Mouse (Mus musculus): ENCODE measurements at regions not wholly inside any gene's neighbourhood (a gene's known extent, or its start where the extent isn't known, plus 50 kb on each side); places are given as distances from the start of the nearest gene placed in this dataset.
"Not testable (repeated sequence)": the region's sequence is repeated elsewhere in the genome, so short reads cannot be mapped to it uniquely, and the experiment has no call there.

DNA sequence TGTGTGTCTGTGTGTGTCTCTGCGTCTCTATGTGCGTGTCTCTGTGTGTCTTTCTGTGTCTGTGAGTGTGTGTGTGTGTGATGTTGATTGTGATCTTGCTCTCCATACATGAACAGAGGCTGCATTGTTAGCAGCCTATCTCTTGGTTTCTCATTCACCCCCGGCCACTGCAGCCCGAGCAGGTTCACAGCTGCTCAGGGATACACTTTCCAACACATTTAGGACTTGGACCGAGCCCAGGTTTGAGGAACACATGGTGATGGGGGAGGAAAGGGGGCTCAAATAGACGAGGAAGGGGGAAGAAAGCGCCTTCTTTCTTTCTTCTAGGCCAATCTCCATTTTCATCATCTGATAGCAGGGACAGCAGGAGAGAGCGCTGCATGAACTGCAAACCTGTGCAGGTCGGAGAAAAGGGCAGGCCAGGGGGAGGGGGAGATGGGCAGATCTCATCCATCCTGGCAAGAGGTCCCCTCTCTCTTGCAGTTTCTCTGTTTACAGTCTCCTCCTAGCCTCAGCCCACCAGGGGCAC is 123.2 kb downstream of the Zfp36l1 start:
- DNase-seq: peak; percentile 76 to 82

DNA sequence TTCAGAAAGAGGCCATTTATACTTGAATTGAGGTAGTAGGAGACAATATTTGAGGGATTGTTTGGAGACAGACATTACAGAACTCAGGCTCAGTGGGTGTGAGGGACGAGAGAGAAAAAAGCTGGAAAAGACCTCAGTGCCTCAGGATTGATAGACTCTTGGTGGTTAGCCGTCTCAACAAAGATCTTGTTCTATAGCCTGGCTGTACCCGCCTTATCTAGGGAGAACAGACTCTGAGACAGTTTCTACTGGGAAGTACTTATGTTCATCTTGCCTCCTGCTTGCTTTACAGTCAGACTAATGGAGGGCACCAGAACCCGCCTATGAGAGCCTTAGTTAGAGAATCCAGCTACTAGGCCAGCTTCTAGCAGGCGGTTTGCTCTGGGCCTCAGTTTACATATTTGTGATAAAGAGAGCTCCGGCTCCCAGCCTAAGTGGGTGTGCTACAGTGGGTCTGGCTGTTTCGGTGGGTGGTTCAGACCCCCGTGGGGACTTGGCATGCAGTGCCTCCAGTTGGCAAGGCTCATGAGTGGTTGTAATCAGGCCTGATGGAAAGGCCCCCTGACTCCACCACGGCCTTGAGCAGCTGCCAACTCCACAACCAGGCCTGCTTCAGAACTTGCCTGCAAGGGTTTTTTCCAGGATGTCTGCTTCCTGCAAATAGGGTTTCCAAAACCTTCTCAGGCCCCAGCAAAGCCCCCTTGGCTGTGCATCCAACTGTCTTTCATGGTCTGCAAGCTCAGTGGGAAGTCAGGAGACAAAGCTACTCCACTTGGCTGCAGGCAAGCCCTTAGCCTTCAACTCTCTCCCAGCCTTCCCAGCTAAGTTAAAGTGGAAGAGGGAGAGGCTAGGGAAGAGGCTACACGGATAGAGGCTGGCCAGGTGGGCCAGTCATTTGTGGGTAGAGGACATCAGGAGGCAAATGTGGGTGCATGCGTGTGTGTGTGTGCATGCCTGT is 124.1 kb downstream of the Zfp36l1 start:
- peak; percentile 83 to 93 for DNase-seq

DNA sequence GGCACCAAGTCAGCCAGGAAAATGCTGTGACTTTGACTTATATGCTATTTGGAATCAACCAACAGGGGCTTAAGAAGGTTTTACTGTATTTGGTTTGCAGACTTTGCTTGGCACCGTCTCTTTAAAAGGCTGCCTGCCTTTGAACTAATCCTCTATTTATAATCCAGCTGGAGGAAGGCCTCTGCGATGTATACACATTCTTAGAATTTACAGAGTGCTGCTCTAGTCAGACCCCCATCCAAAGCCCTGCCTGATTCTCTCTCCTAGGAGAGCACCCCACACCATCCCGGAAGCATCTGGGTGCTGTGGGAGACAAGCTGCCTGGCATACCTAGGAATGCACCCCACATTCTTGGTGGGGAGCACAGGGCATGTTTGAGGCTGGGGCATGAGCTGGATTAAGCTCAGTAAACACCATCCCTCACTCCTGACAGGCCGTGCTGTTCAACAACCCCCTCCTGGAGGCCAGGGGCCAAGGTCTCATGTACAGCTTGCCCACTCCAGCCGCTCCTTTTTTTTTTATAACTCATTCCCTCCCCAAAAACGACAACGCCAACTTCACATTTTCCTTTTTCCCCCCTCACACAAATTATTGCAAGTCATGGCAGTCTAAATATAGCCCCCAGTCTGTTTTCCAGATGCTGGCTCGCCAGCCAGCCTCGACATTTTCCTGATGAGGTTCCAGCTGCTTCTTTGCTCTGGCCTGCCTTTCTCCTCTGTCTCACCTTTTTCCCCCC is 126.4 kb downstream of the Zfp36l1 start:
- no peak for DNase-seq

DNA sequence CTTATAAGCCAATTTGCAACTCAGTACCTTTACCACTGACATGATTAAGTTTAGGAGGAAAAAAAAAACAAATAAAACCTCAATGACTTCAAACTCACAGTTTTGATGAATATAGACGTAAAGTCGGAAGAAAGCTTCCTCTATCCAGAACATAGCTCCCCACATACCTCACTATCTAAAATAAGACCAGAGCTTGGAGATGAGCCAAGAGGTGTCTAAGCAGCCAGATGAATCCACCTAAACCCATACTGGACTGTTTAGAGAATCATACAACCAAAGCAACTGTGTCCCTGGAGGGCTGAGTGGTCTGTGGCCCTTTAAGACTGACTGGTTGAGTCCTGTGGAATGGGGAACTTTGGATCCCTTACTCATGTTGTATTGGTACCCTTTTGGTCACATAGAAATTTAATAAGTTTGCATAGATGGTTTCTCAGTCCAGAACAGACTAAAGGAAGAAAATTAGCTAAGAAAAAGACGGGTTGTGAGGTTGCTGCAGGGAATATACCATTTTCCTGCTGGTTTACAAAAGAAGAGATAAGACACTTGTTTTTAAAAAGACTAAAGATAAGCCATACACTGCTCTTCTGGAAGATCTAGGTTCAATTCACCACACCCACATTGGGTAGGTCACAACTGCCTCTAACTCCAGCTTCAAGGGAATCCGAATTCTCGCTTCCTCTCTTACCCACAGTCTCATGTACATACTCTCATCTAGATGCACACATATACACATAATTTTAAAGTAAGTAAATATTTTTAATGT is 127.6 kb downstream of the Zfp36l1 start:
- DNase-seq: no peak

DNA sequence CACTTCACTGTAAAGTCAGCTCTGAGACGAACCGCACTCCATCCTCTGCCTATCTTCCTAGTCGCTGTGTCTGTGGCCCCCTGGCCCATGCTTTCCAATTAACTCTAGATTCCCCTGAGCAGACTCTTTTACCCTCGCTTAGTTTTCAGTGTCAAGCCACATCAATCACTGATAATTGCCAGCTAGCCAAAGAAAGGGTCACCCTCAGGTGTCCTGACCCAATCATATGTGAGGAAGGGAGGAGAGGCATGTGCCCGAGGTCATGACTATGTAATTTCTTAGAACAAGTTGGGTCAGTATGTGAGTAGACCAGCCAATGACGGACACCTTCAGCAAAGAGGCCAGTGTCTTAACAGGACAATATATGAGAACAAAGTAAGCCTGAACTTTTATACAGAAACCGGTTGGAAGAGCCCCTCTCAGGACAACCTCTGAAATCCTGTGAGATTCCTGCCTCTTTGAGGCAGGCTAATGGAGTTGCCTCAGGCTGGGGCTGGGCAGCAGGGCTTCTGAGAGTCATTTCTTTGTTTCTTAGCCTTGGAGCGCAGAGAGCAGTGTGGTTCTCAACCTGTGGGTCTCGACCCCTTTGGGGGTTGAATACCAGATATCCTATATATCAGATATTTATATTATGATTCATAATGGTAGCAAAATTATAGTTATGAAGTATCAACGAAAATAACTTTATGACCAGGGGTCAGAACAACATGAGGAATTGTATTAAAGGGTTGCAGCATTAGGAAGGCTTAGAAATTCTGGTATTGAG is 128.6 kb downstream of the Zfp36l1 start:
- no peak for DNase-seq

DNA sequence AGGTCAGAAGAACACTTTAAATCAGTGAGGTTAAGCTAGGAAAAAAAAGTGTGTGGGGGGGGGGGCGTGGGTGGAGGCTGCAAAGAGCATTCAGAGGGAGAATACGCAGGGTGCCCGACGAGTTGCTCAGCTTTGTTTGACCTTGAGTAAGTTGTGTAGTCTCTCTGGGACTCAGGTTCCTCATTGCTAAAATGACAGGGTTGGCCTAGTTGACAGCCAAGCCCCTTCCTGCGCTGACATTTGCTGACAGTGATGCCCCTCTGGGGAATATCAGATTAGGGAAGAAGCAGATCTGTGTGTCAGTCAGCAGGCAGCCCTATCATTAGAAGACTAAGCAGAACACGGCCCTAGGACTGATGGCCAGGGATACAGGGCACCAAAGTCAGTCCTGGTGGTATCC is 129.6 kb downstream of the Zfp36l1 start:
- no peak for DNase-seq

DNA sequence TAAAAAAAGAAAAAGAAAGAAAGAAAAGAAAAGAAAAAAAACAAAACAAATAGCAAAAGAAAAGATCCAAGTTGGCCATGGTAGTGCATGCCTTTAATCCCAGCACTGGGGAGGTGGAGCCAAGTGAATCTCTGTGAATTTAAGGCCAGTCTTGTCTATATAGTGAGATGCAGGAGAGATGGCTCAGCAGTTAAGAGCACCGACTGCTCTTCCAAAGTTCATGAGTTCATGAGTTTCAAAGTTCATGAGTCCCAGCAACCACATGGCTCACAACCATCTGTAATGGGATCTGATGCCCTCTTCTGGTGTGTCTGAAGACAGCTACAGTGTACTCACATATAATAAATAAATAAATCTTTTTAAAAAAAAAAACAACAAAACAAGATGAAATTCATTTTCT is 130.3 kb downstream of the Zfp36l1 start:
- DNase-seq: not testable (repeated sequence)

DNA sequence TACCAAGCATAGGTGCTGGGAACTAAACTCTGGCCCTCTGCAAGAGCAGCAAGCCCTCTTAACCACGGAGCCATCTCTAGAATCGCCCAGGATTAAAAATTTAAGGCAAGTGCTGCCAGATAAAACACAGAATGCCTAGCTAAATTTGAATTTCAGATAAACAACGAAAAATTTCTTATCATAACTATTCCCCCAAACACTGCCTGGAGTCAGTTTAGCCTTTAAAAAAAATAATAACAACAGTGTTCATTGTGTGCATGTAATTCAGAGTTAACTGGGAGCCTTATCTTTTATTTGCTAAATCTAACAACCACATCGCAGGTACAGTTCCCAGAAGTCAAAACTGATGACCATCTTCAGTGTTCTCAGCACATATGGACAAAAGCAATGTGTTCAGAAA is 132.1 kb downstream of the Zfp36l1 start:
- DNase-seq: no peak

DNA sequence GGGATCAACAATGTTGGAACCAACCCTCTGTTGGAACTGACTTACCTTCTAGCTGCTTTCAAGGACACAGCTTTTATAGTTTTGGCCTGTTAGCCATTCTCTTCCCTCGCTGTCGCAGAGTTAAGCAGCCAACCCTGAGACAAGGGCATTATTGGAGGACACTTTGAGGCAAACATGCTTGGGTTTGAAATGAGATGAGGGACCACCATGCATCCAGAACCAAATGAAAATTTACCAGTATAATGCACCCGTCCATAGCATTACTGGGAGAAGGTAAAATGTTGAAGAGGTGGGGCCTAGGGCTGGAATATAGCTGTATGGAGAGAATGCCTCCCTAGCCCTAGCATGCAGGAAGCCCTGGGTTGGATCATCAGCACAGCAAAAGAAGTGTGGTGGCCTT is 135.7 kb downstream of the Zfp36l1 start:
- DNase-seq: no peak

DNA sequence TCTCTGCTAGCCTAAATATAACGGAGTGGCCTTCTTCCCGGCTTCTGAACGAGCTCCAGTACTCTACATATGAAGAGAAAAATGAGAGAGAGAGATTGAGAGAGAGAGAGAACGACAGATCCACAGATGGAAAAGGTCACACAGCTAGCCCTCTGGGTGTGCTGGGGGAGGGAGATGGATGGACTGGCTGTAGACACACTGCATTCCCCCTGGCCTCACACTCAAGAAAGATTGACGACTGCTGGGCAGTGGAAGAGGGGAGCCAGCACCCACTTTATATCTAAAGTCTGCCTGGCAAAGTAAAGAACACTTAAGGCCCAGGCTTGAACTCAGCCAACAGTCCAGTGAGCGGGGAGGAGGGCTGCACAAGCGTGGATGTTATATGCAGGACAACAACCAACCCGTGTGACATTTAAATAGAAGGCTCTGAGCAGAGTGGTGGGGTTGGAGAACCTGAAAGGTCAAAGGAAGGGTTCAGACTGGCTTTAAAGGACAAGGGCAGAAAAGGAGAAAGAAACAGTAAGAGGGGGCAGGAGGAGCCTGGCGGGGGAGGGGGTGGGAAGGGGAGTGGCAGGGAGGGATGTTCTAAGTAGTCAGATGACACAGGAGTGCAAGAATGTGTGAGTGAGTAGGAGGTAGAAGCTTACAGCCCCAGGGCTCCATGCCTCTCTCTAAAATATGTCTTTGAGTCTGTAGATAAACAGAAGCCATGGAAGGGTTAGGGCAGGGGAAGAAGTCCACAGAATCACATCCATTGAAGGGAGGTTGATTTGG is 137.2 kb downstream of the Zfp36l1 start:
- no peak for DNase-seq

DNA sequence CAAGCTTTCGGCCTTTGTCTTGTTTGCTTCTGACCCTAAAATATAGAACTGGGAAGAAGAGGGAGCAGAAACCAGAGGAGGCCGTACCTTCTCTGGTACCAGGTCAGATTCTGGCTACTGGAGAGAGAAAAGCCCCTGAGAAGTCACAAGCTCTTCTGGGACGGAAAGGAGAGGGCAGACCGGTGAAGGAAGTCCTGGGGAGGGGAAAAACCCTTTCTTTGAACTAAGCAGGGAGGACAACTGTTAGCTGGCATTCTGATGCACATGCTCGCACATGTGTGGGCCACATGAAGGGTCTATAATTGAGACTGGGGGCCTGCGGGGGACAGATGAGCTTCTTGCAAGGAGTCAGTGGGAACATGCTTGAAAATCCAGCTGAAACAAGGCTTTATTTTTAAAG is 137.8 kb downstream of the Zfp36l1 start:
- no peak for DNase-seq

DNA sequence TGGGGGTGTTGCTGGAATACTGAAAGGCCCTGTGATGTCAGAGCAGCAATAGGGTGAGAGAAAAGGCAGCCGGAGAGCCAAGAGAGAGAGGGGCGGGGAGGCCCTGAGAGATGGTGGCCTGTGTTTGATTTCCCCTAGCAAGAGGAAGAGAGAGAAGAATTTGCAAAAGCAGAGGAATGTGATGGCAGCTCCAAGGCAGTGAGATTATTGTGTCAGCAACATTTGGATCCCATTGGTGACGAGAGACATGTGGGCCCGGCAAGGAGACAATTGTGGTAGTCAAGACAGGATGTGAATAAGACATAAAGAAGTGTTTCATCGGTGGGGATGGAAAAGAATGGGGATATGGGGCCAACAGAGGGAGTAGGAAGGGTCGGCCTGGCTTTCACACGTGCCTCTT is 138.3 kb downstream of the Zfp36l1 start:
- DNase-seq: no peak

DNA sequence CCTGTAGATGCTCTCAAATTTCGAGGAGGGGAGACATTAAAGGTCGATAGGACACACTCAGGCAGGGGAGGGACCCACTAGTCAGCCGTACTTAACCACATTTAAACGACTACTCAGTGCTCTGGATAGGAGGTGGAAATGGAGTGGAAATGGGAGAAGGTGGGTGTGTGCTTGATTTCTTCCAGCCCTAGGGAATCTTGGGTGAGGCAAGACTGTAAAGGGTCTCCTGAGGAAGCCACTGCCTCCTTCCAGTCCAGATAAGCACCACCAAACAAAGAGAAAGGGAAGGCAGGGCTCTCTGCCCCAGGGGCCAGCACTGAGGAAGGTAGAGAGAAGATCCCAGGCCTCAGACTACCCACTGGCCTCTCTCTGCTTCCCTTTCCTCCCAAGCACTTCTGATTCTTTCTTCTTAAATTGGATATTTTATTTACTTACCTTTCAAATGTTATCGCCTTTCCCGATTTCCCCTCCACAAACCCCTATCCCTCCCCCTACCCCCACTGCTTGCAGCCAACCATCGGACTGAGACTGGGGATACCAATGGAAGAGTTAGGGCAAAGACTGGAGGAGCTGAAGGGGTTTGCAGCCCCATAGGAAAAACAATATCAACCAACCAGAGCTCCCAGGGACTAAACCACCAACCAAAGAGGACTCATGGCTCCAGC is 139.1 kb downstream of the Zfp36l1 start:
- no peak for DNase-seq

DNA sequence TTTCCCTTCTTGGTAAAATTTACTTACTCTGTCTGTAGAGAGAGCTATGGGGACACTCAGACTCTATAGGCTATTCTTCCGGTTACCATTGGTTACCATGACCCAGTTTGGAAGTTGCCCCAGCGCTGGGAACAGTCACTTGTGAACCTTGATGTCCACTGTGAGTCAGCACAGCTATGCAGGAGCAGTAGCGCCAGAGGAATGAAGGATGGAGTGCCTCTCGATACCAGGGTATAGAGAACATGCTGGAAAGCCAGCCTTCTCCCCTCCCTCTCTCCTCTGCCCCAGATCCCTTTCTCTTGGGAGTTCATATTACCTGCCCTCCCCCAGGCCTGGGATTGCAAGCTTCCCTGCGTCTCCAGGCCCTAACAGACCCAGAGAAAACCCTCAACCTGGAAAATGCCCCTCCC is 141.8 kb downstream of the Zfp36l1 start:
- DNase-seq: no peak

DNA sequence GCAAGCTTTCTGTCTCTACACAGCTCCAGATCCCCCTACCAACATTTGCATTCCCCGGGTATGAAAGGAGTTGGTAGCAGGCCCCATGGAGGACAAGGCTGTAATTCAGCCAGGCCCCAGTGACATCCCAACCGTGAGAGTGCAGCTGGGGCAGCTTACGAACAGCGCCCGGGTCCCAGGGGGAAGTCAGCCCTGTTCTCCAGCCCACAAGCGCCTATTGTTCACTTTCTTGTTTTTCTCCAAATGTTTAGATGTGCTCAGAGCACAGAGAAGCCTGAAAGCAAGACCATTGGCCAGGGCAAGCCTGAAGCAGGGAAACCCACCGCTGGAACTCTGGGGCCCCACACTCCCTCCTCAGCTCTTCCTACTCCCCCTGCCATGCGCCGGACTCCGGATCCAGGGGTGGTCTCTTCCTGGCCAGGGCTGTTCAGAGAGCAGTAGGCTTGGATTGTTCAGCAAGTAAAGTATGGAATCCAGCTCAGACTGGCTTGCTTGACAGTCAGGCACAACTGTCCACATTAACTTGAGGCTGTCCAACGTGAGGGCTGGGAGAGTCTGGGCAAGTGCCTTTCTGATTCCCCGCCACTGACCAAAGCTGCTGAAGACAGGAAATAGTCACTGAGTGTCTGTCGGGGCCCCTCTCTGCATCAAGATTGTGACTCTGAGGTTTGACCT is 142.4 kb downstream of the Zfp36l1 start:
- peak; percentile 37 to 65 for DNase-seq

DNA sequence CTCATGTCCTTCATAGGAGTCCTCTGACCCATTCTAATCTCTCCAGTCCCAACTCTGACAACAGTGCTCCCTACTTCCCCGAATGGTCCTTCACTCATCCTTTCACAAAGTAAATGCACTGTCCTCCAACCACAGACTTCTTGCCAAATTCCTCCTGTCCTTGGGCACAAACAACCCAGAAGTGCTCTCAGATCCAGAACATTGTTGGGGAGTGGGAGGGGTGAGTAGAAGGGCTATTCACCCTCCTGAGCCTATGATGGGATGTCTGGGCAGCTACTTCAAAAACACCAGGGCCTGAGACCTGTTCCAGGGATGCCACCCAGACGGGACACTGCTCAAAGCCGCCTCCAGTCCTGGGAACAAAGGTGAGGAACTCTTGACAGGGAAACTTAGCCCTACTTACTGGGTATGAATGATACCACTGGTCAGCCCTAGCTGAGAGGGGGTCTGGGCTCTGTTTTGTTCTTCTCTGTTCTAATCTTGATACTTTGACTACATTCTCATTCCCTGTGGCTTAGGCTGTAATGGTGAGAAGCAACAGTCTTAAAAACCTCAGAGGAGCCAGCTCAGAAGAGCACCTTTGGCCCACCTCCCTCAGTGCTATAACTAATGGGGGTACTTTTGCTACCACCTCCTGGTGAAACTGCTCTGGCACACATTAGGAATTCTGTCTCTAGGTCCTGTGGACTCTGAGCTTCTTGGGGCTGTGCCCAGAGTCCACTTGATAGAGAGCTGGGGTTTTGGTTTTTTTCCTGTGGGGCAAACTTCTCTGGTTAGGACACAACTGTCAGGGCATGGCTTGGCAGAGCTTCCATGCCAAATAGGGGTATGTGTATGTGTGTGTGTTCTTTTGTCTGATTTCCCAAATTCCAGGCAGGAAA is 143.2 kb downstream of the Zfp36l1 start:
- peak; percentile 35 to 54 for DNase-seq

DNA sequence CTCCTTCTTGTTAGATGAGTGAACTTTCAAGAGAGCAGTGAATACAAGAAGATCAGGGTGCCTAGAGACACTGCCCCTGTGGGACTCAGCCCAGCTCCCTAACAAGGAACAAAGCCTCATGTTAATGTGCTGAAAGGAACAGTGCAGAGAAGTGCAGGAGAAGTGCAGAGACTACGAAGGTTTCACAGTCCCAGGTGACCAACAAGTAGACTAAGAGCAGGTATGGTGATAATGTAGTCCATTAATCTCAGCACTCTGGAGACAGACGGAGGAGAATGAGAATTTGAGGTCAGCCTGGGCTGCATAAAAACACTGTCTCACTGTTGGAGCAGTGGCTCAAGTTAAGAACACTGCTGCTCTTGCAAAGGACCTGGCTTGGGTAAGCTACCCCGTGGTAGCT is 144.1 kb downstream of the Zfp36l1 start:
- no peak for DNase-seq

DNA sequence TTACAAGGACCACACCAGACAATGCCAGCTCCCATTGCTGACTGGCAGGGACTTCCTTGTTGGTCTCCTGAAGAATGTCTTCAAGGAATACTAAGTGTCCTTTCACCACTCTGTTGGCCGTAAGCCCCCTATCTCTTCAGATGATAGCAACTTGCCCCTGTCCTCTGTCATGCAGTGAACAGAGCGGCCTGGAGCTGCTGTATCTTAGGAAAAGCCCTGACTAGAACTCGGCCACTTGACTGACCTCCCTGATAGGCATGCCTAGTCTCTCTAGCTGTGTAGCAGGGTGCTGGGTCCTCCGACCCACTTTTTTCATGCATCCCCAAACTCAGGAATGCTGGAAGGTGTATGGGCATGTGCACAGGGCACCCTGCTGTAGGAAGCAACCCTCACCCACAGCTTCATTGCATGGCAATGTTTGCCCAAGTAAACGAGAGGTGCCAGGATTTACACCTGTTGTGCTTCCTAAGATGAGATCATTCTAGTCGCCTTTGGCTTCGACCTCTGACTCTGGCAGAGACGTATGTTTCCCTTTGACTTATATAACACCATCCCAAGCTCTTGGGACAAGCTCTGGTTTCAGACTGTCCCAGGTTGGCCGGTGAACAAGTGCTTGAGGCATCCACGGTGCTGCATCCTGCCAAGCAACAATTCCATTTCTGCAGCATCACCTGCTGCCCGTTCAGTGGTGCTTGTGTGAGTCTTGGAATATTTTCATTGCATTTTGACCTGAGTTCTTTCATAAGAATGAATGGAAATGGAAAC is 145.1 kb downstream of the Zfp36l1 start:
- no peak for DNase-seq
